Mouse (Mus musculus) granulocyte monocyte progenitor cell, adult 5-6 weeks (primary cell): ENCODE results near the gene Naa16. TPM values are rescaled to one million over a fixed set of nuclear protein-coding genes. Genes with fewer than 3 reads are reported as not detected.

ENCODE experiments used
- ATAC-seq: replicated peaks from 2 replicates; pipeline ENCODE4 v1.8.0; 2016; ENCODE audit warnings: mild to moderate bottlenecking, moderate TSS enrichment, inconsistent platforms; ENCODE audit not compliant: poor library complexity, severe bottlenecking
- total RNA-seq, 2 experiments: library from RNA; stranded (forward) in 1 of 2; stranded (reverse) in 1 of 2; fragments of 200-712, 200-1000 nt in 1 of 2; fragments of >200 nt in 1 of 2; fragmentation: Nextera tagmentation in 1 of 2; gene quantifications; 2 replicates each; pipeline ENCODE4 v1.2.3; 2014 to 2017

The Naa16 gene
- total RNA-seq, 2 experiments from 2014 or later = 47.0 to 55.2 TPM

GRCm38 (mm10) chr14:79280456-79280855 lies 110.1 kb downstream of the Naa16 start:
- ATAC-seq = no peak

- no peak for ATAC-seq
Observed at GRCm38 (mm10) chr14:79279494-79279893, 111.1 kb downstream of the Naa16 start.

GRCm38 (mm10) chr14:79278927-79279326 lies 111.7 kb downstream of the Naa16 start:
- ATAC-seq = 0 out of 2 replicates have a peak, but pooled peaks have one; percentile 22

- ATAC-seq = no peak
Observed at GRCm38 (mm10) chr14:79277922-79278321, 112.7 kb downstream of the Naa16 start.

- ATAC-seq = no peak
Observed at GRCm38 (mm10) chr14:79275870-79276395, 114.6 kb downstream of the Naa16 start.

- peak; percentile 26; the same call in 1 of the 2 replicates for ATAC-seq
Observed at GRCm38 (mm10) chr14:79275441-79275840, 115.1 kb downstream of the Naa16 start.

Other genes starting within 250 kb of the Naa16 start
- not detected in 2 replicates for gene Zfp957, start 143.4 kb downstream of the Naa16 start, total RNA-seq (2014; fragmentation: Nextera tagmentation)
- gene Zfp957, start 143.4 kb downstream of the Naa16 start, total RNA-seq (2017) = not detected in 2 replicates
- gene Rgcc, start 89.1 kb downstream of the Naa16 start, total RNA-seq (2014; fragmentation: Nextera tagmentation) = 84.3 and 97.4 TPM in 2 replicates
- gene Rgcc, start 89.1 kb downstream of the Naa16 start, total RNA-seq (2017) = 241 and 247 TPM in 2 replicates
- 12.0 and 12.8 TPM in 2 replicates for gene Mtrf1, start 7.0 kb upstream of the Naa16 start, total RNA-seq (2014; fragmentation: Nextera tagmentation)
- 21.0 and 31.2 TPM in 2 replicates for gene Mtrf1, start 7.0 kb upstream of the Naa16 start, total RNA-seq (2017)
- 6.0 and 10.0 TPM in 2 replicates for gene Kbtbd7, start 35.7 kb upstream of the Naa16 start, total RNA-seq (2014; fragmentation: Nextera tagmentation)
- 13.9 and 15.7 TPM in 2 replicates for gene Kbtbd7, start 35.7 kb upstream of the Naa16 start, total RNA-seq (2017)
- gene Kbtbd6, start 61.1 kb upstream of the Naa16 start, total RNA-seq (2014; fragmentation: Nextera tagmentation) = 0.77 and 1.3 TPM in 2 replicates
- gene Kbtbd6, start 61.1 kb upstream of the Naa16 start, total RNA-seq (2017) = 6.2 and 7.2 TPM in 2 replicates
- gene Elf1, start 90.4 kb upstream of the Naa16 start, total RNA-seq (2014; fragmentation: Nextera tagmentation) = 92.6 and 98.6 TPM in 2 replicates
- 178 and 188 TPM in 2 replicates for gene Elf1, start 90.4 kb upstream of the Naa16 start, total RNA-seq (2017)
- gene Wbp4, start 90.7 kb upstream of the Naa16 start, total RNA-seq (2014; fragmentation: Nextera tagmentation) = 15.3 and 28.1 TPM in 2 replicates
- 70.8 and 75.0 TPM in 2 replicates for gene Wbp4, start 90.7 kb upstream of the Naa16 start, total RNA-seq (2017)
- 80.8 and 116 TPM in 2 replicates for gene Sugt1, start 196.9 kb upstream of the Naa16 start, total RNA-seq (2014; fragmentation: Nextera tagmentation)
- gene Sugt1, start 196.9 kb upstream of the Naa16 start, total RNA-seq (2017) = 92.4 and 133 TPM in 2 replicates